Mouse (Mus musculus) kidney, embryonic 16.5 days (tissue): Measurements from ENCODE around the gene Gpbar1. TPM values are rescaled to one million over a fixed set of nuclear protein-coding genes. Genes with fewer than 3 reads are reported as not detected.
A peak's percentile ranks its signal among the peaks of the same experiment; 100 is the strongest.

Source experiments
- ATAC-seq: fragments of 200-750 bp; cut with Nextera tagmentation; 2 replicates; pipeline ENCODE4 v1.8.0; 2017; ENCODE audit warnings: moderate TSS enrichment; ENCODE audit not compliant: low FRiP score, low TSS enrichment
- H3K27ac ChIP-seq: fragments of 300-500 bp; sonication (generic); 2 replicates; pipeline ENCODE4 v1.5.1; 2014; ENCODE audit warnings: low read length
- H3K27me3 ChIP-seq: fragments of 300-500 bp; sonication (generic); 2 replicates; pipeline ENCODE4 v1.6.1; 2014; ENCODE audit warnings: low read length, control low read depth, mixed read lengths; ENCODE audit not compliant: insufficient read depth
- H3K36me3 ChIP-seq: fragments of 300-500 bp; sonication (generic); 2 replicates; pipeline ENCODE4 v1.6.1; 2014; ENCODE audit warnings: low read length, control low read depth, mixed read lengths; ENCODE audit not compliant: insufficient read depth
- H3K4me1 ChIP-seq: fragments of 300-500 bp; sonication (generic); 2 replicates; pipeline ENCODE4 v1.6.1; 2014; ENCODE audit warnings: low read length, control low read depth, mixed read lengths; ENCODE audit not compliant: insufficient read depth
- H3K4me2 ChIP-seq: fragments of 300-500 bp; sonication (generic); replicated peaks from 2 replicates; pipeline ENCODE4 v1.6.1; 2014; ENCODE audit warnings: low read depth, low read length
- H3K4me3 ChIP-seq: fragments of 300-500 bp; sonication (generic); 2 replicates; pipeline ENCODE4 v1.5.1; 2014; ENCODE audit warnings: mild to moderate bottlenecking, low read length
- H3K9ac ChIP-seq: fragments of 300-500 bp; sonication (generic); replicated peaks from 2 replicates; pipeline ENCODE4 v1.6.1; 2014; ENCODE audit warnings: low read length
- H3K9me3 ChIP-seq: fragments of 300-500 bp; sonication (generic); 2 replicates; pipeline ENCODE4 v1.6.1; 2016; ENCODE audit warnings: low read length, control low read depth
- WGBS: fragments of 180-500 bp; shearing (Covaris S2); extraction: QIAGEN DNeasy Blood & Tissue Kit; methylation state at CpG from one replicate; pipeline ENCODE4 v1.1.7; 2014; 5-methylcytosine and 5-hydroxymethylcytosine counted together
- polyA plus RNA-seq: library from polyadenylated mRNA; unstranded; fragments of >200 nt; fragmentation: Nextera tagmentation; extraction: Ambion mirVana; gene quantifications from 2 replicates; pipeline ENCODE4 v1.2.1, GENCODE M21; 2015

The Gpbar1 gene
- polyA plus RNA-seq, 1 experiment from 2014 or later = 1.9 TPM

DNA sequence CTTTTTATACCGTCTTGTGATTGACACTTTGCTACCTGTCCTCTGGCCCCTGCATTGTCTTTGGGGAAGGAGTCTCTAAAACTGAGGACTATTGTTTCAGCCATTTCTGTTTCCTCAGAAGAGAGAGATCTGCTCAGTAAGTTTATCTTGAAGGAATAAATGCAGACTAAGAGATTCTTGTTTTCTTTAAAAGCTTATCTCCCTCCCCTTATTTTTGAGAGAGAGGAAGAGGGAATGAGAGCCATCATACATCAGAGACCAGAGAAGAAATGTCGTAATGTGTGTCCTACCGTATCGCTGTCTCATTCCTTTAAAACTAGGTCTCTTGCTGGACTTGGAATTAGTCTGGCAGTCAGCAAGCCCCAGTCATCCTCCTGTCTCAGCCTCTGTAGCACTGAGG, 37.5 kb upstream of the Gpbar1 start:
- no peak for ATAC-seq
- Histone ChIP-seq H3K9me3 (no peaks in the 10 kb centered on the region), H3K27me3 (no peaks in the 10 kb centered on the region), H3K9ac (no peak overlapping the region), H3K4me1 (peaks cover 56% of the 10 kb centered on the region), H3K27ac (peak overlapping the region; percentile 68; the same call in 1 of the 2 replicates), H3K4me2 (0 out of 2 replicates have a peak overlapping the region, but pooled peaks have one; percentile 27), H3K4me3 (0 out of 2 replicates have a peak overlapping the region, but pooled peaks have one; percentile 6), H3K36me3 (no peaks in the 10 kb centered on the region)
- 53% methylated on average over 4 of the region's 4 CpGs for WGBS

GRCm38 (mm10) chr1:74245525-74245924, 32.8 kb upstream of the Gpbar1 start:
- H3K4me1 ChIP-seq = peaks cover 56% of the 10 kb centered on the region
- no peaks in the 10 kb centered on the region for H3K9me3 ChIP-seq
- H3K9ac ChIP-seq = no peak overlapping the region
- H3K4me2 ChIP-seq = no peak overlapping the region
- H3K27me3 ChIP-seq = no peaks in the 10 kb centered on the region
- ATAC-seq = no peak
- H3K4me3 ChIP-seq = no peak overlapping the region
- H3K36me3 ChIP-seq = peaks cover 20% of the 10 kb centered on the region; the same call in 1 of the 2 replicates
- no peak overlapping the region for H3K27ac ChIP-seq
- 70% methylated on average over 2 of the region's 2 CpGs for WGBS

- 0 out of 2 replicates have a peak overlapping the region, but pooled peaks have one; percentile 1 for H3K4me2 ChIP-seq
- no peaks in the 10 kb centered on the region for H3K27me3 ChIP-seq
- H3K4me3 ChIP-seq = no peak overlapping the region
- no peak overlapping the region for H3K9ac ChIP-seq
- H3K9me3 ChIP-seq = no peaks in the 10 kb centered on the region
- 56% methylated on average over 1 of the region's 1 CpGs for WGBS
- H3K27ac ChIP-seq = peak overlapping the region; percentile 96
- H3K4me1 ChIP-seq = peaks cover 42% of the 10 kb centered on the region
- ATAC-seq = peak; percentile 79
- H3K36me3 ChIP-seq = peaks cover 47% of the 10 kb centered on the region
Measured at GRCm38 (mm10) chr1:74248799-74249198, 29.6 kb upstream of the Gpbar1 start.

DNA sequence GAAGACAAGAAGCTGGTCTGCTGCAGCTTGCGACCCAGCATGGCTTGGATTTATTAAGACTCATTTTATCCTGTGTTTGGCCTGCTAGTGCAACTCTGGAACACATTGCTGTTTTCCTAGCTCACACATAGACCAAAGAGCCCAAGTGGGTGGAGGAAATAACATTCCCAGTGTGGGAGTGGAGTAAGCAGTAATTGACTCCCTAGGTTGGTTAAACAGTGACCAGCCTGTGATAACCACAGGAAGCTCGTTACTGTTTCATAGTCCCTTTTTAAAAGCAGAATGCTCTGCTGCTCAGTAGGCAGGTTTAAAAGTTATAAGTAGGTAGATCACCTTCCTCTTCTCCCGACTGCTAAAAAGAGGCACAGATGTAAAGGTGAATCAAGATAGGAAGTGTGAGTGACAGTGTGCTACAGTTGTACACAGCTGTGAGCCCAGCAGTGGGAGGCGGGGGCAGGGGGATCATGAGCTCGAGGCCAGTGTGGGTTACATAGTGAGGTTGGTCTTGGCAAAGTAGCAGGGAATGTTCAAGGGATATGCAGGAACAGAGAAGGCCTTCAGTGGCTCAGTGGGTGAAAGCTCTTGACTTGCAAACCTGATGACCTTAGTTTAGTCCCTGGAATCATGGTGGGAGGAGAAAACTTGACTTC, 28.9 kb upstream of the Gpbar1 start:
- Histone ChIP-seq H3K9me3 (no peaks in the 10 kb centered on the region), H3K27ac (peak overlapping the region; percentile 96), H3K27me3 (no peaks in the 10 kb centered on the region), H3K4me3 (no peak overlapping the region), H3K4me1 (peaks cover 37% of the 10 kb centered on the region), H3K36me3 (peaks cover 48% of the 10 kb centered on the region), H3K4me2 (peak overlapping the region; percentile 35), H3K9ac (peak overlapping the region; percentile 42; the same call in 1 of the 2 replicates)
- 47% methylated on average over 5 of the region's 5 CpGs for WGBS
- ATAC-seq = peak; percentile 91

DNA sequence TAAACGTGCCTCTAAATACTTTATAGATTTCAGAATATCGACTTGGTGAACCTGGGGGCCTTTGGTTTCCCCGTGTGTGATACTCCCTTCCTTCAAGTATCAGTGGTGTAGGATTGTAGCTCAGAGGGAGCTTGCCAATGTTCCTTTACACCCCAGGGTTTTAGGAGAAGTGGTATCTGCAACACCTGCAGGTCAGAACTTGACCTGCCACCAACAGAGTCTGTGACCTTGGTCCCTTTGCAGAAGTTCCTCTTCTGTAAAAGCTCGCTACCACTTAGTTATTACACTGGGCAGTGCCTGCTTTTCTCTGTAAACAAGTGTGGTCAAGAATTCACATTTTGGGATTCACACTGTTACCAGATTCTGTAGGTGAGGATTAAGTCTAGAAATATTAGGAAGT, 28.3 kb upstream of the Gpbar1 start:
- H3K4me1 ChIP-seq = peaks cover 35% of the 10 kb centered on the region
- H3K4me3 ChIP-seq = no peak overlapping the region
- H3K4me2 ChIP-seq = peak overlapping the region; percentile 35; the same call in 1 of the 2 replicates
- 83% methylated on average over 4 of the region's 4 CpGs for whole genome bisulfite sequencing
- no peak overlapping the region for H3K9ac ChIP-seq
- H3K9me3 ChIP-seq = no peaks in the 10 kb centered on the region
- ATAC-seq = no peak
- H3K27me3 ChIP-seq = no peaks in the 10 kb centered on the region
- peak overlapping the region; percentile 96 for H3K27ac ChIP-seq
- H3K36me3 ChIP-seq = peaks cover 52% of the 10 kb centered on the region

DNA sequence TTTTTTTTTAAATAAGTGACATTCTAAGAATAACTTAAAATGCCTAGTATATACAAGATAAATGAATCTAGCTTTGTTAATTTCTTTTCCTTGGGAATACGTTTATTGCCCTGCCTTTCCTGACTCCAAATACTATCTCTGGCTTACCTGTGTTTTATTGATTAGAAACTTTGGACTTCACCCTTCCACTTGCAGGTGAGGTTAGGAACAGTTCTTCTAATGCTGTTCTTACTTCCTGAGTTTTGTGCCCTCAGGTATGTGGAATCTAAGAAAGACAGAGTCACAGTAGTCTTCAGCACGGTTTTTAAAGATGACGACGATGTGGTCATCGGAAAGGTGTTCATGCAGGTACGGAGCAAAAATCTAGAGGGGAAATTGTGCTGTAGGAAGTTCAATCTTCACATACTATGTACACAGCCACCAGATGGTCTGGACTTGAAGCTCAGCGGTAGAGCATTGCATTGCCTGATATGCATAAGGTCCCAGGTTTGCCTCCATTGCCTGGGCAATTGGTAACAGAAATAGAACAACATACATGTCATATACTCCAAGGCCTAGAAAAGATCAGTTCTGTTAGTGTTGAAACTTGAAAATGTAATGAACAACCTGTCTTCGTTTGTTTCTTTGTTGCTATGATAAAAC, 22.5 kb upstream of the Gpbar1 start:
- no peak for ATAC-seq
- 97% methylated on average over 8 of the region's 8 CpGs for WGBS

GRCm38 (mm10) chr1:74256782-74257181, 21.6 kb upstream of the Gpbar1 start:
- H3K4me1 ChIP-seq = no peaks in the 10 kb centered on the region
- H3K4me3 ChIP-seq = no peak overlapping the region
- 86% methylated on average over 4 of the region's 4 CpGs for WGBS
- H3K4me2 ChIP-seq = no peak overlapping the region
- H3K27ac ChIP-seq = no peak overlapping the region
- ATAC-seq = no peak
- no peaks in the 10 kb centered on the region for H3K9me3 ChIP-seq
- no peaks in the 10 kb centered on the region for H3K27me3 ChIP-seq
- peaks cover 63% of the 10 kb centered on the region for H3K36me3 ChIP-seq
- H3K9ac ChIP-seq = no peak overlapping the region

More for the DNA sequence above, 22.5 kb upstream of the Gpbar1 start:
- Histone ChIP-seq H3K36me3 (peaks cover 69% of the 10 kb centered on the region), H3K4me2 (no peak overlapping the region), H3K27ac (no peak overlapping the region), H3K4me3 (no peak overlapping the region), H3K4me1 (no peaks in the 10 kb centered on the region), H3K9me3 (no peaks in the 10 kb centered on the region), H3K27me3 (no peaks in the 10 kb centered on the region), H3K9ac (no peak overlapping the region)

DNA sequence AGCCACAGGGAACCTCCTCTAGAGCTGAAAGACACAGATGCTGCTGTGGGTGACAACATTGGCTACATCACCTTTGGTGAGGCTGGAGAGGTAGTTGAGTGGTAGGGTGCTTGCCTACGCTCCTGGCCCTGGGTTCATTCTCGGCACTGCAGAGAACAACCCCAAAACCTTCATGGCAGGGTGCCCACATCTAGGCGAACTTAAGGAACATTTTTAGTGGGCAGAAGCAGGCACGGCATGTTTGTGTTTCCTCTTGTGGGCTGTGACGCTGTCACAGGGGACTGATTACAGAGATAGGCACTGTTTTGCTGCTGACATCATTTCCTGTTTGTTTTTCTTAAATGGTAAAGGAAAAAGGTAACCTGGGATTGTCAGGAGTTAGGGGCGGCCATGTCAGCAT, 15.8 kb upstream of the Gpbar1 start:
- H3K36me3 ChIP-seq = peaks cover 73% of the 10 kb centered on the region
- no peak for ATAC-seq
- WGBS = 77% methylated on average over 6 of the region's 6 CpGs

DNA sequence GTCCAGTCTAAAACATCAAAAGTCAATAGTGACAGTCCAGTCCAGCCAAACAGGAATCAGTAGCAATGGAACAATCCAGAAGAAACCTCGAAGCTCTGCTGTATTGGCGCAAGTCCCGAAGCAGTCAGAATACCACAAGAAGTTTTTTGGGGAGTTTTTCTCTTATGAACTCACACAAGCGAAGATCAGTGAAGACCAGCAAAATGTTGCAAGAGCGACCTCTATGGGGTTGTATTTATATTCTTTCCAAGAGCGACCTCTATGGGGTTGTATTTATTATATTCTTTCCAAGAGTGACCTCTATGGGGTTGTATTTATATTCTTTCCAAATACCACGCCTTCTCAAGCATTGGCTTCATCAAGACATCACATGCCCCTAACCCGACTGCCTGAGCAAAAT, 9.6 kb upstream of the Gpbar1 start:
- H3K27me3 ChIP-seq = no peaks in the 10 kb centered on the region
- H3K4me2 ChIP-seq = no peak overlapping the region
- H3K4me3 ChIP-seq = no peak overlapping the region
- no peak overlapping the region for H3K27ac ChIP-seq
- no peak for ATAC-seq
- H3K4me1 ChIP-seq = no peaks in the 10 kb centered on the region; the same call in 1 of the 2 replicates
- H3K9me3 ChIP-seq = no peaks in the 10 kb centered on the region
- peaks cover 50% of the 10 kb centered on the region for H3K36me3 ChIP-seq
- H3K9ac ChIP-seq = no peak overlapping the region
- 87% methylated on average over 8 of the region's 8 CpGs for WGBS

More for the DNA sequence above, 15.8 kb upstream of the Gpbar1 start:
- H3K9me3 ChIP-seq = no peaks in the 10 kb centered on the region
- no peak overlapping the region for H3K4me2 ChIP-seq
- no peak overlapping the region for H3K27ac ChIP-seq
- H3K4me3 ChIP-seq = no peak overlapping the region
- H3K4me1 ChIP-seq = no peaks in the 10 kb centered on the region
- no peaks in the 10 kb centered on the region for H3K27me3 ChIP-seq
- no peak overlapping the region for H3K9ac ChIP-seq

- 76% methylated on average over 4 of the region's 4 CpGs for WGBS
- no peak overlapping the region for H3K27ac ChIP-seq
Measured at GRCm38 (mm10) chr1:74271659-74272058, 6.7 kb upstream of the Gpbar1 start.

More at GRCm38 (mm10) chr1:74271659-74272058, 6.7 kb upstream of the Gpbar1 start:
- Histone ChIP-seq H3K27me3 (no peaks in the 10 kb centered on the region), H3K9me3 (no peaks in the 10 kb centered on the region), H3K36me3 (peaks cover 21% of the 10 kb centered on the region), H3K4me2 (no peak overlapping the region), H3K4me1 (peaks cover 13% of the 10 kb centered on the region), H3K9ac (no peak overlapping the region), H3K4me3 (no peak overlapping the region)
- no peak for ATAC-seq
